Mouse (Mus musculus) G1E (cell line): ENCODE measurements at regions not wholly inside any gene's neighbourhood (a gene's known extent, or its start where the extent isn't known, plus 50 kb on each side); places are given as distances from the start of the nearest gene placed in this dataset.

ENCODE experiments used
- ATAC-seq: 2 replicates; pipeline ENCODE4 v1.8.0; 2016; ENCODE audit warnings: mild to moderate bottlenecking; ENCODE audit not compliant: insufficient number of reproducible peaks, poor library complexity, low FRiP score, severe bottlenecking; ENCODE audit errors: extremely low read depth
- DNase-seq: peaks from one replicate; pipeline ENCODE4 v3.0.0; 2012; ENCODE audit warnings: low spot score
- H3K27me3 ChIP-seq: 2 replicates; pipeline ENCODE4 v1.6.1; 2012; ENCODE audit warnings: mild to moderate bottlenecking, low read length, inconsistent platforms; ENCODE audit not compliant: insufficient read depth
- H3K36me3 ChIP-seq: replicated peaks from 2 replicates; pipeline ENCODE3; 2012; ENCODE audit warnings: mild to moderate bottlenecking, inconsistent platforms
- H3K4me1 ChIP-seq: 2 replicates; pipeline ENCODE4 v1.6.1; 2012; ENCODE audit warnings: low read depth, low read length, inconsistent platforms, mixed read lengths; ENCODE audit not compliant: insufficient read depth
- H3K4me3 ChIP-seq: 2 replicates; pipeline ENCODE4 v1.5.1; 2012; ENCODE audit warnings: low read depth, mild to moderate bottlenecking, inconsistent platforms, low read length, moderate library complexity, mixed read lengths
- H3K9me3 ChIP-seq: replicated peaks from 2 replicates; pipeline ENCODE4 v1.6.1; 2012; ENCODE audit warnings: inconsistent platforms
- CTCF ChIP-seq: IDR thresholded peaks from 2 replicates; pipeline ENCODE4 v1.5.1; 2012; ENCODE audit warnings: low read depth, low read length, inconsistent platforms, mixed read lengths
- GATA1 ChIP-seq: IDR thresholded peaks from 2 replicates; pipeline ENCODE4 v1.6.1; 2012; ENCODE audit warnings: borderline replicate concordance, low read length, inconsistent platforms, mixed read lengths
- GATA2 ChIP-seq: IDR thresholded peaks from 2 replicates; pipeline ENCODE4 v1.6.1; 2012; ENCODE audit warnings: low read depth, low read length, inconsistent platforms, borderline replicate concordance
- POLR2AphosphoS5 ChIP-seq: IDR thresholded peaks from 2 replicates; pipeline ENCODE4 v1.6.1; 2012; ENCODE audit warnings: low read depth, low read length, inconsistent platforms; ENCODE audit not compliant: insufficient replicate concordance
- TAL1 ChIP-seq: conservative IDR thresholded peaks from 2 replicates; pipeline ENCODE4 v1.6.1; 2012; ENCODE audit warnings: low read depth, low read length, inconsistent platforms, mixed read lengths

DNA sequence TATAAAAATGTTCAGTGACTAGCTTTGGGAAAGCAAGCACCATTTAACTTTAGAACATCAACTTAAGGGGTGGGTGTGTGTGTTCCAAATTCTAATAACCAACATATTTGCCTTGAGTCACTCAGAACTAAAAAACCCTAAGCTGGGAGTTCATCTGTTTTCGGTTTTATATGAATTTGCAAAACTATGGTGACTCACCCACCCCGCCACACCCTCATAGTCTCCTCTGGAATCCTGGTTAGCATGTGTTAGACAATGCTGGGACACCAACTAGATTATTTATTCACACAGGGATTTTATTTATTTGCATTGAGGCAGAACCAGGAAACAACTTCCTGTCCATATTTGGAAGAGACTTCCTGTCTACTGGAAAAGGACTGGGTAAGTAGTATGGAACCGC lies 50.2 kb upstream of the Lnx1 start:
- DNase-seq, result no peak
- no peak overlapping the region for H3K4me3 ChIP-seq

More for the DNA sequence above, 50.2 kb upstream of the Lnx1 start:
- no peak for TF ChIP-seq POLR2AphosphoS5
- TF ChIP-seq GATA2, result no peak
- no peak for TF ChIP-seq CTCF
- TF ChIP-seq GATA1, result no peak
- no peak for TF ChIP-seq TAL1
- Histone ChIP-seq H3K36me3 (no peaks in the 10 kb centered on the region), H3K9me3 (no peaks in the 10 kb centered on the region), H3K4me1 (no peaks in the 10 kb centered on the region), H3K27me3 (peaks cover 12% of the 10 kb centered on the region)
- ATAC-seq, result no peak
